Mouse (Mus musculus) forebrain, embryonic 13.5 days (tissue): Measurements from ENCODE around the gene Lrrc7. TPM values are rescaled to one million over a fixed set of nuclear protein-coding genes. Genes with fewer than 3 reads are reported as not detected.
A peak's percentile ranks its signal among the peaks of the same experiment; 100 is the strongest.

Source experiments
- ATAC-seq: fragments of 200-750 bp; cut with Nextera tagmentation; 2 replicates; pipeline ENCODE4 v1.8.0; 2017
- H3K27ac ChIP-seq: fragments of 300-500 bp; sonication (generic); 2 replicates; pipeline ENCODE4 v1.5.1; 2015; ENCODE audit warnings: inconsistent platforms, mild to moderate bottlenecking, moderate library complexity
- H3K27me3 ChIP-seq: fragments of 300-500 bp; sonication (generic); 2 replicates; pipeline ENCODE4 v1.6.1; 2015; ENCODE audit warnings: mild to moderate bottlenecking, inconsistent platforms
- H3K36me3 ChIP-seq: fragments of 300-500 bp; sonication (generic); 2 replicates; pipeline ENCODE4 v1.6.1; 2015; ENCODE audit warnings: mild to moderate bottlenecking, inconsistent platforms; ENCODE audit not compliant: poor library complexity, severe bottlenecking
- H3K4me1 ChIP-seq: fragments of 300-500 bp; sonication (generic); 2 replicates; pipeline ENCODE4 v1.6.1; 2015; ENCODE audit warnings: inconsistent platforms
- H3K4me2 ChIP-seq: fragments of 300-500 bp; sonication (generic); 2 replicates; pipeline ENCODE4 v1.6.1; 2015; ENCODE audit warnings: inconsistent platforms, mild to moderate bottlenecking, moderate library complexity
- H3K4me3 ChIP-seq: fragments of 300-500 bp; sonication (generic); 2 replicates; pipeline ENCODE4 v1.5.1; 2015; ENCODE audit warnings: mild to moderate bottlenecking, inconsistent platforms
- H3K9ac ChIP-seq: fragments of 300-500 bp; sonication (generic); 2 replicates; pipeline ENCODE4 v1.6.1; 2015; ENCODE audit warnings: mild to moderate bottlenecking, inconsistent platforms
- H3K9me3 ChIP-seq: fragments of 300-500 bp; sonication (generic); replicated peaks from 2 replicates; pipeline ENCODE4 v1.6.1; 2016; ENCODE audit warnings: inconsistent platforms
- WGBS: fragments of 180-500 bp; shearing (Covaris S2); methylation state at CpG from one replicate; pipeline ENCODE4 v1.1.7; 2015; 5-methylcytosine and 5-hydroxymethylcytosine counted together
- polyA plus RNA-seq: library from polyadenylated mRNA; unstranded; fragments of >200 nt; fragmentation: Nextera tagmentation; extraction: Ambion mirVana; gene quantifications from 2 replicates; pipeline ENCODE4 v1.2.1, GENCODE M21; 2015

The Lrrc7 gene
- polyA plus RNA-seq, 1 experiment from 2014 or later, result 9.6 TPM

DNA sequence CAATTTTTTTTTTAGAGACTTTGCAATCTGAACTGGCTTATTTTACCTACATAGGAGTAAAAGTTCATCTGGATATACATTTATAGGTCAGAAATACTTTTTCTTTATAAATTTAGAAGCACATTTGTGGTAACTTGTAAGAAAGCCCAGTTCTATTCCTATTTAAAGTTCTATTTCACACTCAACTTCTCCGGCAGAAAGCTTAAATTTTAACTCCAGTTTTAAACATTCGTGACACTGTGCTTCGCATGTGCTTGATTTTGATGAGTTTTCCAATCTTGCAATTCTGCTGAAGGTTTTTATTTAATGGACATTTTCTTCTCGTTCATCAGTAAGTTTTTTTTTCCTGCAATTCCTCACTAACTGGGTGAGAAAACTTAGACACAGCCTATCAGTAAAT, 205.8 kb downstream of the Lrrc7 start:
- H3K4me2 ChIP-seq, result no peak overlapping the region
- no peaks in the 10 kb centered on the region for H3K36me3 ChIP-seq
- H3K27ac ChIP-seq, result no peak overlapping the region
- no peaks in the 10 kb centered on the region for H3K4me1 ChIP-seq
- no peak overlapping the region for H3K9ac ChIP-seq
- no peaks in the 10 kb centered on the region for H3K27me3 ChIP-seq
- no peak for ATAC-seq
- H3K9me3 ChIP-seq, result no peaks in the 10 kb centered on the region
- H3K4me3 ChIP-seq, result no peak overlapping the region
- 91% methylated on average over 4 of the region's 4 CpGs for WGBS

DNA sequence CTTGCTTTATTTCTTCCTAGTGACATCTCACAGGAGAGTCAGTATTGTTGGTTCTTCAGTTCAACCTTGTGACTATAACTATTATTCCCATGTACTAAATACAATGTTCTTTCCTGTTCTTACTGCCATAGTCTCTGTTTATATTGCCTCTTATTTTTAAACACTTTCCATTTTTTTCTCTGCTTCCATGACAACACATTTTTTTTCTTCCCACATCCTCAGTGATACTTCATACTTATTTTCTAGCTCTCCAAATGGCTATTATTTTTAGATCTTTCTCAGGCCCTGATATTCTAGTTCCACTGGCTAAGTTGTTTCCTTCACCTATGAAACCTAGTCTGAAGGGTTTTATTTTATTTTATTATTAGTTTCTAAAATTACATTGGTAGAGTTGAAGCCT, 221.2 kb downstream of the Lrrc7 start:
- no peaks in the 10 kb centered on the region for H3K27me3 ChIP-seq
- H3K4me2 ChIP-seq, result no peak overlapping the region
- H3K36me3 ChIP-seq, result no peaks in the 10 kb centered on the region
- H3K27ac ChIP-seq, result no peak overlapping the region
- ATAC-seq, result no peak
- H3K4me3 ChIP-seq, result no peak overlapping the region
- no peak overlapping the region for H3K9ac ChIP-seq
- H3K9me3 ChIP-seq, result no peaks in the 10 kb centered on the region
- no peaks in the 10 kb centered on the region for H3K4me1 ChIP-seq

DNA sequence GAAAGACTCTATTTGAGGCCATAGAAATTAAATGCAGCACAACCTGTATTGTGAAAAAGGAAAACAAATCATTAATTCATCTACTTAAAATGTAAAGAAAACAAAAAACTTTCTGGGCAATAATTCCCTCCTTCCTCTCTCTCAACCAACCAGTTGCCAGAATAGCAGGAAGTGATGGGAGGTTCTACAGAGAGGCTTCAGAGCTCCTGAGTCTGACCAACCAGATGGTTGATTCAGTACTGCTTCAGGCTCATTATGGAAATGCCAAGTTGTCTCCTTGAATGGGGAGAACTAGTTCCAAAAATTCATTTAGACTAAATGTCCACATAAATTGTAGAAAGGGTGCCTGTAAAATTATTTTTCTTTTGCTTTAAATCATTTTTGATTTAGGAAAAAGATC, 231.9 kb downstream of the Lrrc7 start:
- Histone ChIP-seq H3K4me3 (no peak overlapping the region), H3K4me1 (0 out of 2 replicates have a peak, but pooled peaks cover 3% of the 10 kb centered on the region), H3K27ac (no peak overlapping the region), H3K9ac (no peak overlapping the region), H3K9me3 (peaks cover 3% of the 10 kb centered on the region; the same call in 1 of the 2 replicates), H3K27me3 (no peaks in the 10 kb centered on the region), H3K4me2 (no peak overlapping the region), H3K36me3 (no peaks in the 10 kb centered on the region)
- 0 out of 2 replicates have a peak, but pooled peaks have one; percentile 61 for ATAC-seq

DNA sequence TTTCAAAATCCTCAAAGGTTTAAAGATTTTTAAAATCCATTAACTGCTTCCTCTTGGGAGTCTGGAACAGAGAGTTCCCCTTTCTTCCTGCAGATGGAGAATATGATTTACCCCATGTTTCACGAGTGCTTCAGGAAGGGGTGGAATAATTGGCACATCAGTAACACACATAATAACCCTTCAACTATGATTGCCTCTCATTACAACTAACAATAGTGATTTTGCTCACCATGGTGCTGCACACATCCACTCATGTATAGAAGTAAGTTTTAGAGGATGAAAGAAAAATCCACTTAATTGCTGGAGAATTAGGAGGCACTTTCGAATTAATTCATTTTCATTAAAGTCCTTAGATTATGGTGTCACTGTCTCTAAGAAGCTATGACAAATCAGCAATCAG, 251.6 kb downstream of the Lrrc7 start:
- H3K4me3 ChIP-seq, result no peak overlapping the region
- no peak overlapping the region for H3K27ac ChIP-seq
- H3K9ac ChIP-seq, result no peak overlapping the region
- H3K36me3 ChIP-seq, result no peaks in the 10 kb centered on the region
- WGBS, result 21% methylated on average over 2 of the region's 2 CpGs
- ATAC-seq, result peak; percentile 95
- H3K9me3 ChIP-seq, result no peaks in the 10 kb centered on the region
- no peaks in the 10 kb centered on the region for H3K27me3 ChIP-seq
- H3K4me2 ChIP-seq, result no peak overlapping the region
- no peaks in the 10 kb centered on the region for H3K4me1 ChIP-seq

DNA sequence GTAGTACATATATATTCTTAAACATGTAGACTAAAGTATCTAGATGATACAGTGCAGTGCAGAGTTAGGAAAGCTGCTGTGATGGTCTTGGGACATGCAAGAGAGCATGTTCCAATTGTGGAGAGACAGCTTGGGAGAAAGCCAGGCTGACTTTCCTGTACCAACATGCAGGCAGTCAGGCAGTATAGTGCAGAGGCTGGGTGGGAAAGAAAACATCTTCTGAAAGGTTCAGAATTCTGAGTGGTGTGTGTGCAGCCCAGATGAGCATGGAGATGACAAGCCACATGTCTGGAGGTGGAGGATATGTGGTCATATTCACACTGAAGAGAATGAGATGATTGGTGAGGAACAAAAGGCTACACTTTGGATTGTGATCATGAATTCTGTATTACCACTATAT, 254.6 kb downstream of the Lrrc7 start:
- Histone ChIP-seq H3K9ac (no peak overlapping the region), H3K9me3 (no peaks in the 10 kb centered on the region), H3K4me2 (no peak overlapping the region), H3K36me3 (no peaks in the 10 kb centered on the region), H3K27me3 (no peaks in the 10 kb centered on the region), H3K27ac (no peak overlapping the region), H3K4me3 (no peak overlapping the region), H3K4me1 (no peaks in the 10 kb centered on the region)
- no peak for ATAC-seq

DNA sequence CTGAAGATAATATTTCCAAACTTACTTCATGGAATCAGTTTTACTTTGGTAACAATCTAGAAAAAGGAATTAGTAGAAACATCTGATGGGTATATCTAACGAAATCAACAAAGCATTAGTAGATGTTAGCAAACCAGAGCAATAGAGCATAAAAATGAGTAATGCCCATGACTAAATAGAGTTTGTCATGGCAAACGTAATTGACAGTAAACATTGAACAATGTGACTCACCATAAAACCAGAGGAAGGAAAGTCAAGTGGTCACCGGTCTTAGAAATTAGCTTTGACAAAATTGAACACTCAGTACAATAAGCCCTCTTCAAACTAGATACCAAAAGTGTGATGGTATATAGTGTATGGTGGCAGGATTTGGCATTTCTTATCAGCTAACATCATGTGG, 263.3 kb downstream of the Lrrc7 start:
- Histone ChIP-seq H3K4me3 (no peak overlapping the region), H3K27ac (no peak overlapping the region), H3K36me3 (no peaks in the 10 kb centered on the region), H3K4me1 (no peaks in the 10 kb centered on the region), H3K27me3 (no peaks in the 10 kb centered on the region), H3K9me3 (no peaks in the 10 kb centered on the region), H3K4me2 (no peak overlapping the region), H3K9ac (no peak overlapping the region)
- ATAC-seq, result no peak
- 87% methylated on average over 3 of the region's 3 CpGs for WGBS

DNA sequence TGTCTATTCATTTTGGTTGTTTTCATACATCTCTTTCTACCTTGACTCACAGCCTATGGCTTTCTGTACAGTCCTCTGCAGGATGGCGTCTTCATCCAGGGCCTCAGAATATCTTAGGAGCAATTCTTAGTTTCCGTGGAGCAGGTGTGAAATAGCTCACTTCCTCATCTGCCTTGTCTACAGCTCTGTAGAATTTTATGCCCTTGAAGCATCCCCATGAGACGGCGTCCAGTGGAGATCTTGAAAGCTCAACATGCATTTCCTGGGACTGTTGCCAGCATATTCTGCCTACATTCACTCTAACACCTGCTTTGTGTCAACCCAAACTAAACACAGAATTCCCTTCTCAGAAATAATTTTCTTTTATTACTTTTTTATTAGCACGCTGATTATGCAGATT, 267.0 kb downstream of the Lrrc7 start:
- no peaks in the 10 kb centered on the region for H3K27me3 ChIP-seq
- no peaks in the 10 kb centered on the region for H3K9me3 ChIP-seq
- H3K4me3 ChIP-seq, result no peak overlapping the region
- no peaks in the 10 kb centered on the region for H3K4me1 ChIP-seq
- peak; percentile 67 for ATAC-seq
- H3K27ac ChIP-seq, result no peak overlapping the region
- WGBS, result 69% methylated on average over 5 of the region's 5 CpGs
- H3K9ac ChIP-seq, result no peak overlapping the region
- no peaks in the 10 kb centered on the region for H3K36me3 ChIP-seq
- no peak overlapping the region for H3K4me2 ChIP-seq

DNA sequence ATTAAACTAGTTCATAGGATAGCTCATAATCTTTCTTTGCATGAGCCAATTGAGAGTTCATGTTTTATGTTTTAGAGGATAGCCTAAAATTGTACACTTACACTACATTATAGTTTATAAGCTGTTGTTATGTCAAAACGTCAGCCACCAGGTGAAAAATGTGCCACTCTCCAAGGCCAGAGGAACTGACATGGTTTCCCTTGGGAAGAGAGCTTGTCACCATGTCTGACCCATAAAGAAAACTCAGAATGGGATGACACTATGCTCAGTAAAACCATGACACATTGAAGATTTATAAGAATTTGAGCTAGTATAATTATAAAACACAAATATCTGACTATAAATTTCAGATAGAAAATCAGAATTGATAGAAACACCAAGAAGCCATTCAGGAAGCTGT, 277.6 kb downstream of the Lrrc7 start:
- Histone ChIP-seq H3K4me3 (no peak overlapping the region), H3K36me3 (no peaks in the 10 kb centered on the region), H3K27me3 (no peaks in the 10 kb centered on the region), H3K9me3 (no peaks in the 10 kb centered on the region), H3K9ac (no peak overlapping the region), H3K4me1 (no peaks in the 10 kb centered on the region), H3K4me2 (no peak overlapping the region), H3K27ac (no peak overlapping the region)
- WGBS, result 74% methylated on average over 1 of the region's 1 CpGs
- no peak for ATAC-seq

DNA sequence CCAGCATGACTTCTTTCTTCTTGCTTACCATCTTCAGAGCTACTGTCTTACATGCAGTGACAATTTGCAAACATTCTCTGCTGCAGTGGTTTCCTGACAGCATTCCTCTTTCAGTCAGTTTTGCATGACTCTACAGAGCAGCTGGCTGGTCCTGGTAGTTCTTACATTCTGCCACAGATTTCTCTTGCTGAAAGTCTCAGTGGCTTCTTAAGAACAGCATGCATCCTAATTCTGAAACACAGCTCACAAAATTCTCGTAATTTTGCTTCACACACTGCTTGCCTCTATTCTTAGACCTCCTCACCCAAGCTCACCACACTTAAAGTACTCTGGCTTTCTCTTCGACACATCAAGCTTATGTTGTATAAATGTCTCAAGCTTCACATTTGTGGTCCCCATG, 283.4 kb downstream of the Lrrc7 start:
- H3K4me3 ChIP-seq, result no peak overlapping the region
- no peaks in the 10 kb centered on the region for H3K4me1 ChIP-seq
- H3K27ac ChIP-seq, result no peak overlapping the region
- H3K36me3 ChIP-seq, result no peaks in the 10 kb centered on the region
- H3K4me2 ChIP-seq, result no peak overlapping the region
- H3K9me3 ChIP-seq, result no peaks in the 10 kb centered on the region
- no peak overlapping the region for H3K9ac ChIP-seq
- 82% methylated on average over 2 of the region's 2 CpGs for WGBS
- no peak for ATAC-seq
- no peaks in the 10 kb centered on the region for H3K27me3 ChIP-seq

DNA sequence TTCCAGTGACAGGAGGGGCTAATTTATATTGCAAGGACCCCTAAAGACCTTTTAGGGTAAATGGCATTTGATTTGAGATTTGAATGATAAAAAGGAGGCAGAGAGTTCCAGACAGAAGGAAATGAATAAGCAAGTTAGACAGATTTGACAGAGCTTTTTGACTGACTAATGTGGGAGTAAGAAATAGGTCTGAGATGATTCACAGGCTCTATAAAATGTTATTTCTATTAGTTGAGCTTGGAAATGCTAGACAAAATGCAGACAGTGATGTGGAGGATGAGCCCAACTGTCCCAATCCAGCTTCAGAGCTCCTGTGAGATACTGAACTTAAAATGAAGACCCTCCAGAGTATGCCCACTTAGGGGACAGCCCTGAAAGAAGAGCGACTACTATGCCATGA, 289.3 kb downstream of the Lrrc7 start:
- no peak for ATAC-seq
- no peaks in the 10 kb centered on the region for H3K9me3 ChIP-seq
- no peak overlapping the region for H3K4me3 ChIP-seq
- no peak overlapping the region for H3K4me2 ChIP-seq
- no peaks in the 10 kb centered on the region for H3K27me3 ChIP-seq
- 80% methylated on average over 1 of the region's 1 CpGs for WGBS
- no peak overlapping the region for H3K9ac ChIP-seq
- H3K4me1 ChIP-seq, result no peaks in the 10 kb centered on the region
- no peaks in the 10 kb centered on the region for H3K36me3 ChIP-seq
- H3K27ac ChIP-seq, result no peak overlapping the region

DNA sequence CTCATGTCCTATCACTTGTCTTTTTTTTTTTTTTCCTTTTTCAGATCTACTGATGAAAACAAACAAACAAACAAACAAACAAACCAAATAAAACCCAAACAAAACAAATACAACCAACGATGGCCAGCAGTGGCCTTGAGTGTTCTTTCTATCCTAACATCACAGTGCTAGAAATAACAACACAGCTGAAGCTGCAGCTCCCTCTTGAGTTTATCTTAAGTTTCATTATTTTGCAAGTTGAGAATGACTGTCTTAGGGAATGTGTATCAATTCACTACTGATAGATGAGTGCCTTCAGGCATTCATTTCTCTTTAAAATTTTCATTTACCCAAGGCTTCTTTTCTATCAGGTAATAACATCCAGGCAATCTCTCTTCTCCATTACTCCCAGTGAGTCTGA, 291.1 kb downstream of the Lrrc7 start:
- Histone ChIP-seq H3K4me1 (no peaks in the 10 kb centered on the region), H3K27ac (no peak overlapping the region), H3K4me3 (no peak overlapping the region), H3K9ac (no peak overlapping the region), H3K27me3 (no peaks in the 10 kb centered on the region), H3K36me3 (no peaks in the 10 kb centered on the region), H3K4me2 (no peak overlapping the region), H3K9me3 (no peaks in the 10 kb centered on the region)
- 78% methylated on average over 1 of the region's 1 CpGs for WGBS
- ATAC-seq, result no peak

DNA sequence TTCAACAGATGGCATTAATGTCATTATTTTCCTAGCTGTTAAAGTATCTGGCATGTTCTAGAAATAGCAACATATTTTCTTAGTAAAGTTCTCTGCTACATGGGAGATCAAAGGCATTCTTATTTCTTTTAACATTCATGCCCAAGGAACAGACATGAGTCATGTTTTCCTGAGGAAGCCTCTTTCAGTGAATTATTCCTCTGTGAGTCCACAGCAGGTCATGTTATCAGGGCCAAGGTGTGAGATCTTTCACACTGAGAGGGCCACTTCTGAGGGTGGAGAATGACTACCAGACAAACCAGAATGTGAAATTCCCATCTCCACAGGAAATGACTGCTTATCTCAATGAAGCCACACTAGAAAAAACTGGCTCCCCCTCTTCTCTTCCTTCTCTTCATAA, 309.4 kb downstream of the Lrrc7 start:
- no peaks in the 10 kb centered on the region for H3K36me3 ChIP-seq
- no peaks in the 10 kb centered on the region for H3K9me3 ChIP-seq
- H3K4me2 ChIP-seq, result no peak overlapping the region
- no peak overlapping the region for H3K9ac ChIP-seq
- no peak overlapping the region for H3K4me3 ChIP-seq
- ATAC-seq, result no peak
- H3K4me1 ChIP-seq, result no peaks in the 10 kb centered on the region
- H3K27ac ChIP-seq, result no peak overlapping the region
- H3K27me3 ChIP-seq, result no peaks in the 10 kb centered on the region

DNA sequence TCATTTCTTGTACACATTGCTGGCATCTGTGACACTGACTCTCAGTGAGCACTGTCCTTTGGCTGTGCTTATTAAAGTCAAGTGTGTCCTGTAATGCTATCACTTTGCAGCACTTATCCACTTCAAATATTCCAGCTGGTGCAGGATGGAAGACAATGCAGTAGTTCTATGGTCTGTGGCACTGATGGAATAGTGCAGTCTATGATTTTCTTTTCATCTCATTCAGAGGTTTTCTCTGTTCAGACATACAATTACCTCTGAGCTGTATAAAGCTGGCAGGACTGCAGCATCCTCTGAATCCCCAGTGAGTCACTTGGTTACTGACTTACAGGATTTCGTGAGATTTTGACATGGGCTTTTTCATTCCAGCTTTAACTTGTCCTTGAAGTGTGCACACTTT, 314.3 kb downstream of the Lrrc7 start:
- H3K4me1 ChIP-seq, result no peaks in the 10 kb centered on the region
- H3K27ac ChIP-seq, result no peak overlapping the region
- 85% methylated on average over 1 of the region's 1 CpGs for WGBS
- H3K9ac ChIP-seq, result no peak overlapping the region
- H3K4me2 ChIP-seq, result no peak overlapping the region
- no peaks in the 10 kb centered on the region for H3K36me3 ChIP-seq
- peak; percentile 38; the same call in 1 of the 2 replicates for ATAC-seq
- no peak overlapping the region for H3K4me3 ChIP-seq
- no peaks in the 10 kb centered on the region for H3K27me3 ChIP-seq
- no peaks in the 10 kb centered on the region for H3K9me3 ChIP-seq

DNA sequence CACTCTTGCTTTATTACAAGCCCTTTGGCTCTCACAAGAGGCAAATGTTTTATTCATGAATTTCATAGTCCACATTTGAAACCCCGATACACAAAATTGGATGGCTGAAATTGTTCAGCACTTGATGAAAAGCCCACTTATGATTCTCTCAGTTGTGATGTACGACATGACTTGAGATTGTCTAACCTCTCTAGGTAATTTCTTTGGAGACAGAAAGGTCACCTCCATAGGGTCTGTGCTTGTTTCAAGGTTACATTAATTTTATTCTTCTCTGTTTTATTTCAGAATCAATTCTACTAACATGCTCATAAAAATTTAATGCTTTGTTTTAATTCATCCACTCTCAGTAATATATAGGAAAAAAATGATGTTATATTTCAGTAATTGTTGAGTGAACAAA, 351.4 kb downstream of the Lrrc7 start:
- 53% methylated on average over 2 of the region's 2 CpGs for WGBS
- Histone ChIP-seq H3K4me2 (no peak overlapping the region), H3K9ac (no peak overlapping the region), H3K4me1 (peaks cover 9% of the 10 kb centered on the region), H3K27me3 (no peaks in the 10 kb centered on the region), H3K9me3 (no peaks in the 10 kb centered on the region), H3K36me3 (no peaks in the 10 kb centered on the region), H3K4me3 (no peak overlapping the region), H3K27ac (no peak overlapping the region)
- no peak for ATAC-seq
